Mouse (Mus musculus): ENCODE measurements around the gene Zbtb44. TPM values are rescaled to one million over a fixed set of nuclear protein-coding genes. Genes with fewer than 3 reads are reported as not detected.

Gene Zbtb44
- polyA plus RNA-seq, 1 experiment from 2014 or later: 8.2 TPM

DNA sequence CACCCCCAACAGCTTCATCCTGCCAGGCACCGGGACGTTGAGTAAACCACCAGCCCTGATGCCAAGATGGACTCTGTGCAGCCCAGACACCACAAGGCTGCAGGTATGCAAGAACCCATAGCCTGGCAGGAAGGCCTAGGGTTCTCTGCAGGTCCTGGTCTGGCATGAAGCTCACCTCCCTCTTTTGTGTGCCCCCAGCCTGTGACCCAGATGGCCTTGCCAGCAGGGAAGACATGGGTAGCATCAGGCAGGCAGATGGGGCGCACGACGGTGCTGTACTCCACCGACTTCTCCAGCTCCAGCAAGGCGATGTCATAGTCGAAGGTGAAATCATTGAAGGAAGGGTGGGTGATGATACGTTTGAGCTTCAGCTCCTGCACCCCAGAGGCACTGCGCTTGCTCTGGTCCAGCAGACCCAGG lies 60.7 kb downstream of the Zbtb44 start:
- Histone ChIP-seq H3K27me3 (ENCODE audit: control insufficient read depth, insufficient read depth, low read length) (peaks cover 12% of the 10 kb centered on the region; the same call in 1 of the 2 replicates), H3K9ac (ENCODE audit: low read length) (no peak overlapping the region), H3K4me3 (ENCODE audit: control insufficient read depth in 1 of 2, insufficient read depth in 1 of 2, low read depth in 1 of 2, low read length in 2 of 2) (no peak overlapping the region), H3K4me1 (ENCODE audit: control insufficient read depth in 2 of 2, insufficient read depth in 2 of 2, low read length in 2 of 2) (peaks cover 0 to 2% of the 10 kb centered on the region in 2 experiments; a peak in 1 of 4 replicates), H3K9me3 (ENCODE audit: control insufficient read depth, low read length) (no peaks in the 10 kb centered on the region), H3K27ac (replicated peaks in 1 of 2; ENCODE audit: control insufficient read depth in 1 of 2, insufficient read depth in 1 of 2, low read depth in 2 of 2, low read length in 2 of 2) (no peak overlapping the region), H3K36me3 (ENCODE audit: control insufficient read depth, insufficient read depth, low read length) (no peaks in the 10 kb centered on the region), H3K4me2 (ENCODE audit: low read length) (no peak overlapping the region)
- no peak for ATAC-seq (ENCODE audit: insufficient number of reproducible peaks, insufficient read depth, low FRiP score, low read depth)
- WGBS: 89% methylated on average over 10 of the region's 10 CpGs

DNA sequence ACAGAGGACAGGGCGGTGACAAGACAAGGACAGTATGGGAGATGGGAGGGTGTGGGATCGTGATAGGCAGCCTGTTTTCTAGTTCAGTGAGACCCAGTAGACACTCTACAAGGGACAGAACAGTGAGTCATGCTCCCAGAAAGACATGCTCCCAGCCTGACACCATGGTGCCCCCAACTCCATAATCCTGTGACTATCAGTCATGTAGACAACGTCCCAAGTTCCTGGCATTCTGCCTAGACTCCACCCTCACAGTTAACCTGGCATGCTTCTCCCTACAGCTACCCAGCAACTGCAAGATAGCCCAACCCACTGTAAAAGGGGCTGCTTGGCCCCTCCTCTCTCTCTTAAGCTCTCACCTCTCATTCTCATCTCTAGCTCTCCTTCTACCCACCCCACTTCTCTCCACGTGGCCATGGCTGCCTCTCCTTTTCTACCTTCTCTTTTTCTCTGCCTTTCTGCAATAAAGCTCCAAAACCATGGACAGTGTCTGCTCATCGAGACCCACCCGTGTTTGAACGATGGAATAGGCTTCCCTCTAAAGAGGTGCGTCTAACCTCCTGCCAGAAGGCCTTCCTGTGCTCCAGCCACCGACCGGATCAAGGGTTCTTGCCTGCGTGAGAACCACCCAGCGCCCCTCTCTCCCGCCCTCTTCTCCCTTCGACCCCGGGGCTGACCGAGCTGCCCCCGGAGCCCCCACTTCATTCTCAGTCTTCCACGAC lies 61.8 kb downstream of the Zbtb44 start:
- H3K27me3 ChIP-seq (ENCODE audit: control insufficient read depth, insufficient read depth, low read length): peaks cover 4% of the 10 kb centered on the region; the same call in 1 of the 2 replicates
- no peak overlapping the region for H3K9ac ChIP-seq (ENCODE audit: low read length)
- ATAC-seq (ENCODE audit: insufficient number of reproducible peaks, insufficient read depth, low FRiP score, low read depth): no peak
- H3K36me3 ChIP-seq (ENCODE audit: control insufficient read depth, insufficient read depth, low read length): no peaks in the 10 kb centered on the region
- no peaks in the 10 kb centered on the region for H3K9me3 ChIP-seq (ENCODE audit: control insufficient read depth, low read length)
- no peak overlapping the region for H3K4me2 ChIP-seq (ENCODE audit: low read length)
- H3K27ac ChIP-seq (replicated peaks in 1 of 2; ENCODE audit: control insufficient read depth in 1 of 2, insufficient read depth in 1 of 2, low read depth in 2 of 2, low read length in 2 of 2): no peak overlapping the region
- WGBS: 81% methylated on average over 18 of the region's 18 CpGs
- peaks cover 8 to 12% of the 10 kb centered on the region in 2 experiments for H3K4me1 ChIP-seq (ENCODE audit: control insufficient read depth in 2 of 2, insufficient read depth in 2 of 2, low read length in 2 of 2)
- no peak overlapping the region for H3K4me3 ChIP-seq (ENCODE audit: control insufficient read depth in 1 of 2, insufficient read depth in 1 of 2, low read depth in 1 of 2, low read length in 2 of 2)

DNA sequence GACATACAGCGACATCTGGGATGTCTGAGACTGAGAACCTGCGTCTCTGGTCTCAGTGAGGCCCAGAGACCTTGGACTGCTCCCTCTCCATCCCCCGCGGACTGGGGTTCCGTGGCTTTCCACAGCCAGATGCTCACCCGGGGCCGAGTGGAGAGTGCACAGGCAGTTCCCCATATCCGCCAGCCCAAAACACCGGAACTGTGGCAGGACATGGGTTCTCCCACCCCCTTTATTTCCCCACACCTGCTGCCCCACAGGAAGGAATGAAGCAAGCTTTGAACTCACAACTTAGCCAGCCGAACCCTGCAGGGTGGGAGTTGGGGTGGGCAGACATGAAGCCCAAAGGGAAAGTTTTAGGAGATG lies 62.4 kb downstream of the Zbtb44 start:
- Histone ChIP-seq H3K4me2 (ENCODE audit: low read length) (no peak overlapping the region), H3K27me3 (ENCODE audit: control insufficient read depth, insufficient read depth, low read length) (0 out of 2 replicates have a peak, but pooled peaks cover 4% of the 10 kb centered on the region), H3K27ac (replicated peaks in 1 of 2; ENCODE audit: control insufficient read depth in 1 of 2, insufficient read depth in 1 of 2, low read depth in 2 of 2, low read length in 2 of 2) (no peak overlapping the region), H3K4me3 (ENCODE audit: control insufficient read depth in 1 of 2, insufficient read depth in 1 of 2, low read depth in 1 of 2, low read length in 2 of 2) (no peak overlapping the region), H3K4me1 (ENCODE audit: control insufficient read depth in 2 of 2, insufficient read depth in 2 of 2, low read length in 2 of 2) (peaks cover 11 to 12% of the 10 kb centered on the region in 2 experiments), H3K9me3 (ENCODE audit: control insufficient read depth, low read length) (no peaks in the 10 kb centered on the region), H3K9ac (ENCODE audit: low read length) (no peak overlapping the region), H3K36me3 (ENCODE audit: control insufficient read depth, insufficient read depth, low read length) (no peaks in the 10 kb centered on the region)
- ATAC-seq (ENCODE audit: insufficient number of reproducible peaks, insufficient read depth, low FRiP score, low read depth): no peak
- 88% methylated on average over 10 of the region's 10 CpGs for WGBS

DNA sequence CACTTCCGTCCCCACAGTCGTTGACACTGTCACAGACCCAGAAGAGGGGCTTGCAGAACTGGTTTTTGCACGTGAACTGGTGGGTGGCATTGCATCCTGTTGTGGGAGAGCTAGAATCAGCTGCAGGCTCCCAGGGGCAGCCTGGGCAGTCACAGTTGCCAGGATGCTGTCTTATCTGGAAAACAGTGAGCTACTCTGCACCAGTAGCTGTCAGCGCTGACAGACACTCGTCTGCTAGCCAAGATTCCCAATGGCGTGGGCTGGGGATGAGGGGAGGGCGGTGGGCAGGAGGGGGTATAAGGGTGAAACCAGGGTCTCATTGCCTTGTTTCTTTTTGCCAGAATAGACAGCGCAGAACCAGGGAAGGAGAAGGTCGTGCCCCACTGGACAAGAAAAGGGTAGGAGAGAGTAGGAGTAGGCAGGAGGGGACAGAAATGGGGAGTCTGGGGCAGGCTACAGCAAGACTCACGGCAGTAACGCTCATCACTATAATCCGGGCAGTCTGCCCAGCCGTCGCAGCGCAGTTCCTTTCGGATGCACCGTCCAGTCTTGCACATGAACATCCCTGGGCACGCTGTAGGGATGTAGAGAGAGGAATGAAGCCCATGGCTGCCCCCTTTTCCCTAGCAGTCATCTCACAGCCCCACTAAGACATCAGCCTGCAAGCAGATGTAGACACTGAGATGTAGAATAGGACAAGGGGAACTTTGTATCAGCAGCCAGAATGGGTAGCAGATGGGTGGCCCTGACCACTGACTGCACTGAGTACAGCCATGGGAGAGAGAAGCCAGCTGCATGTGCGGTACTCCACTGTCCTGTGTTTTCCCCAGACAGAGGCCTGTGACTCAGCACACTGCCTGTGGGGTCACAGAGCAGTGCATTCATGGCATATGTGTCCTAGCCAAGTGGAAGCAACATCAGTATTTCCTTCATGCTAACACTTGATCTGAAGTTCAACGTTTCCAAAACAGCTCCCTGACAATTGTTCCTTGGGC lies 66.9 kb downstream of the Zbtb44 start:
- ATAC-seq (ENCODE audit: insufficient number of reproducible peaks, insufficient read depth, low FRiP score, low read depth): peak; percentile 37; the same call in 1 of the 2 replicates
- Histone ChIP-seq H3K4me1 (ENCODE audit: control insufficient read depth in 2 of 2, insufficient read depth in 2 of 2, low read length in 2 of 2) (peaks cover 11 to 12% of the 10 kb centered on the region in 2 experiments), H3K27me3 (ENCODE audit: control insufficient read depth, insufficient read depth, low read length) (no peaks in the 10 kb centered on the region), H3K4me2 (ENCODE audit: low read length) (no peak overlapping the region), H3K9me3 (ENCODE audit: control insufficient read depth, low read length) (no peaks in the 10 kb centered on the region), H3K27ac (replicated peaks in 1 of 2; ENCODE audit: control insufficient read depth in 1 of 2, insufficient read depth in 1 of 2, low read depth in 2 of 2, low read length in 2 of 2) (no peak overlapping the region), H3K9ac (ENCODE audit: low read length) (no peak overlapping the region), H3K4me3 (ENCODE audit: control insufficient read depth in 1 of 2, insufficient read depth in 1 of 2, low read depth in 1 of 2, low read length in 2 of 2) (no peak overlapping the region), H3K36me3 (ENCODE audit: control insufficient read depth, insufficient read depth, low read length) (no peaks in the 10 kb centered on the region)
- 50% methylated on average over 20 of the region's 20 CpGs for WGBS

DNA sequence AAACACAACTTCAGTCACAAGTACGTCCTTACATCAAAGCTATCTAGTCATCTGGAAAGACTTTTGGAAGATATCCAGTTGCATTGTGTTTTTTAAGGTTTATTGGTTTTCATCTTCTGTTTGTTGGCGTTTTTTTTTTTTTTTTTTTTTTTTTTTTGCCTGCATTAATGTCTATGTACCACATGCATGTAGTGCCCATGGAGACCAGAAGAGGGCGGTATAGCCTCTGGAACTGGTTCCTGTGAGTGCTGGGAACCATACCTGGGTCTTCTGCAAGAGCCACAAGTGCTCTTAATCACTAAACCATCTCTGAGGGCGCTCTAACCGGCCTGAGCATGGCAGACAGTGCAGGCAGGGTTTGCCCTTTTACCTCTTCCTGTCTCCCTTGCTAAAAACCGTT lies 67.7 kb downstream of the Zbtb44 start:
- no peak overlapping the region for H3K27ac ChIP-seq (replicated peaks in 1 of 2; ENCODE audit: control insufficient read depth in 1 of 2, insufficient read depth in 1 of 2, low read depth in 2 of 2, low read length in 2 of 2)
- 75% methylated on average over 6 of the region's 6 CpGs for WGBS
- no peak overlapping the region for H3K4me2 ChIP-seq (ENCODE audit: low read length)
- H3K27me3 ChIP-seq (ENCODE audit: control insufficient read depth, insufficient read depth, low read length): no peaks in the 10 kb centered on the region
- H3K9me3 ChIP-seq (ENCODE audit: control insufficient read depth, low read length): no peaks in the 10 kb centered on the region
- H3K36me3 ChIP-seq (ENCODE audit: control insufficient read depth, insufficient read depth, low read length): no peaks in the 10 kb centered on the region
- H3K4me3 ChIP-seq (ENCODE audit: control insufficient read depth in 1 of 2, insufficient read depth in 1 of 2, low read depth in 1 of 2, low read length in 2 of 2): no peak overlapping the region
- ATAC-seq (ENCODE audit: insufficient number of reproducible peaks, insufficient read depth, low FRiP score, low read depth): no peak
- peaks cover 11 to 12% of the 10 kb centered on the region in 2 experiments for H3K4me1 ChIP-seq (ENCODE audit: control insufficient read depth in 2 of 2, insufficient read depth in 2 of 2, low read length in 2 of 2)
- no peak overlapping the region for H3K9ac ChIP-seq (ENCODE audit: low read length)

DNA sequence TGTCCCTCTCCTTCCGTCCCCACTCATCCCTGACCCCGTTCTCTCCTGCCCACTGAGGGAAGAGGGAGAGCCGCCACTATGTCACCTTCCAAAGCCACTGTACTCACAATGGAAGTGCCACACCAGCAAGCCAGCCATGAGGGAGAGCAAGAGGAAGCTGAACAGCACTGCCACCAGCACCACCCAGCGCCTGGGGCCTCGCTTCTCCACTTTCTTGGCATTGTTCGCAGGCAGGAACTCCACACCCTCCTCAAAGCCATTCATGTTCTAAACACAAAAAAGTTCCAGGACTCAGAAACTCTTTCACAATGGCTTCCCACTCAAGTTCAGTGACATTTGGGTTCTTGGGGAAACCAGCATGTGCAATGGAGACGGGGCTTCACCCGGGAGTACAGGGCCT lies 78.0 kb downstream of the Zbtb44 start:
- no peak for ATAC-seq (ENCODE audit: insufficient number of reproducible peaks, insufficient read depth, low FRiP score, low read depth)
- Histone ChIP-seq H3K9me3 (ENCODE audit: control insufficient read depth, low read length) (no peaks in the 10 kb centered on the region), H3K4me3 (ENCODE audit: control insufficient read depth in 1 of 2, insufficient read depth in 1 of 2, low read depth in 1 of 2, low read length in 2 of 2) (no peak overlapping the region), H3K27me3 (ENCODE audit: control insufficient read depth, insufficient read depth, low read length) (no peaks in the 10 kb centered on the region), H3K4me1 (ENCODE audit: control insufficient read depth in 2 of 2, insufficient read depth in 2 of 2, low read length in 2 of 2) (no peaks in the 10 kb centered on the region), H3K4me2 (ENCODE audit: low read length) (no peak overlapping the region), H3K9ac (ENCODE audit: low read length) (no peak overlapping the region), H3K27ac (replicated peaks in 1 of 2; ENCODE audit: control insufficient read depth in 1 of 2, insufficient read depth in 1 of 2, low read depth in 2 of 2, low read length in 2 of 2) (no peak overlapping the region), H3K36me3 (ENCODE audit: control insufficient read depth, insufficient read depth, low read length) (no peaks in the 10 kb centered on the region)
- 79% methylated on average over 8 of the region's 8 CpGs for WGBS

DNA sequence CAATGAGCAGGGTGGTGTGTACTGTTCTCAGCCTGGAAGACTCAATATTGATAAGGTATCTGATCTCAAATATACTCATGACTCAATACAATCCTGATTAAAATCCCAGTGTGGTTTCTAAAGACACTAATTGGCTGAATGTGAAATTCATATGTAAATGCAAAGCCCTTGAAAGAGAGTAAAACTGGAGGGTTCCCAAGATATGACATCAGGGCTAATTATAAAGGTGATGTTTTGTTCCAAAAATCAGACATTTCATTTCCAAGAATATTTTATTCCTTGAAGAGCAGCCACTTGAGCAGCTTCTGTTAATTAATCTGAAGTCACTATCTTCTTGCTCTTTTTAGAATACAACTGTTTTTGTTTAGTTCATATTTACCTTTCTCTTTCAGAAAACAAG lies 85.1 kb downstream of the Zbtb44 start:
- Histone ChIP-seq H3K36me3 (ENCODE audit: control insufficient read depth, insufficient read depth, low read length) (no peaks in the 10 kb centered on the region), H3K27ac (replicated peaks in 1 of 2; ENCODE audit: control insufficient read depth in 1 of 2, insufficient read depth in 1 of 2, low read depth in 2 of 2, low read length in 2 of 2) (no peak overlapping the region), H3K4me3 (ENCODE audit: control insufficient read depth in 1 of 2, insufficient read depth in 1 of 2, low read depth in 1 of 2, low read length in 2 of 2) (no peak overlapping the region), H3K9ac (ENCODE audit: low read length) (no peak overlapping the region), H3K27me3 (ENCODE audit: control insufficient read depth, insufficient read depth, low read length) (no peaks in the 10 kb centered on the region), H3K4me2 (ENCODE audit: low read length) (no peak overlapping the region), H3K9me3 (ENCODE audit: control insufficient read depth, low read length) (no peaks in the 10 kb centered on the region), H3K4me1 (ENCODE audit: control insufficient read depth in 2 of 2, insufficient read depth in 2 of 2, low read length in 2 of 2) (peaks cover 15 to 18% of the 10 kb centered on the region in 2 experiments)
- no peak for ATAC-seq (ENCODE audit: insufficient number of reproducible peaks, insufficient read depth, low FRiP score, low read depth)

All from heart, embryonic 14.5 days (tissue).